ENCODE assay signal across 8 mouse cellular contexts in the genomic region with DNA sequence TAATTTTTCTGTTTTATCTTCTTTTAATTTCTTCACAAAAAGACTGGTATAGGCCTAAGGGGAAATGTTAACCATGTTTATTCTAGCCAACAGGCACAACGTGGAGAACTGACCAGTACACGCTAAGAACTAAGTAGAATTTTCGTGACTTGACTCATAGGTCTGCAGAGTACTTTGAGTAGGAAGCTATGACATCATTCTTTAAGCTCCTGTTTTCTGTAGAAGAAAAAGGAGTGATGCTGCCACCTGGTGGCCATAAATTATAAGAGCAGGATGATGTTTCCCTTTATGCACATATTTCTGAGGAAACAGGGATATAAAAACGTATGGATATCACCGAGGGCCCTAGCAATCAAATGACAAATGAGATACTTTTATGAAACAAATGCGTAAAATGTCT.
DNase-seq lines count a peak whose midpoint lies in the region; ATAC-seq lines count a peak whose summit lies in the region.

No protein-coding gene starts in this region.

- no peak for ATAC-seq in liver, embryonic 12.5 days

- no peaks in the 10 kb centered on the region for H3K36me3 ChIP-seq in liver, embryonic 12.5 days
- no peaks in the 10 kb centered on the region for H3K36me3 ChIP-seq in splenic B cell, adult 2 months (ENCODE audit: control insufficient read depth, insufficient read depth, low read length, poor library complexity, severe bottlenecking)

- DNase-seq in liver: peak; percentile 36
- DNase-seq in cerebellum, adult 18-20 months: peak; percentile 54 to 59
- DNase-seq in forelimb bud, embryonic 11.5 days (ENCODE audit: low read depth, low spot score): peak; percentile 79
- peak; percentile 60 for DNase-seq in hindlimb bud, embryonic 11.5 days (ENCODE audit: extremely low spot score, low read depth, low spot score)
- DNase-seq in left cerebral cortex, adult 18-20 months (ENCODE audit: low spot score in 2 of 2): peak; percentile 82 to 84
- DNase-seq in mesoderm, embryonic 11.5 days (ENCODE audit: low read depth, low spot score): peak; percentile 82
- DNase-seq in splenic B cell, adult 2 months (ENCODE audit: low read depth, low spot score): peak; percentile 11

- no peak overlapping the region for H3K4me2 ChIP-seq in liver, embryonic 12.5 days

- no peaks in the 10 kb centered on the region for H3K27me3 ChIP-seq in liver, embryonic 12.5 days (replicated peaks)
- H3K27me3 ChIP-seq in splenic B cell, adult 2 months (ENCODE audit: control insufficient read depth, insufficient read depth, low read length, poor library complexity, severe bottlenecking): no peaks in the 10 kb centered on the region

- H3K27ac ChIP-seq in liver, embryonic 12.5 days: no peak overlapping the region

- no peak overlapping the region for H3K9ac ChIP-seq in liver, embryonic 12.5 days

- WGBS in liver, embryonic 12.5 days (ENCODE audit: insufficient replicate concordance): 13% methylated on average over 6 of the region's 6 CpGs

- H3K4me3 ChIP-seq in liver, embryonic 12.5 days: no peak overlapping the region

- no peaks in the 10 kb centered on the region for H3K9me3 ChIP-seq in liver, embryonic 12.5 days (replicated peaks)

- no peaks in the 10 kb centered on the region for H3K4me1 ChIP-seq in liver, embryonic 12.5 days

Comparison
In these comparisons a context has a peak if more than half of its experiments do, and no peak if none do; other contexts are left out.
1. DNase-seq: peak in every context shown above with its lines; median percentile 83 in left cerebral cortex, adult 18-20 months; 82 in mesoderm, embryonic 11.5 days; 79 in forelimb bud, embryonic 11.5 days; 60 in hindlimb bud, embryonic 11.5 days; 56 in cerebellum, adult 18-20 months; 36 in liver; 11 in splenic B cell, adult 2 months.